Mouse (Mus musculus): ENCODE data around the gene S100pbp. TPM values are rescaled to one million over a fixed set of nuclear protein-coding genes. Genes with fewer than 3 reads are reported as not detected.
A peak's percentile ranks its signal among the peaks of the same experiment; 100 is the strongest.

S100pbp gene
- total RNA-seq (2021), result 24.5 and 30.0 TPM in 2 replicates
- long read RNA-seq, experiment 1, partial matches to known transcripts, result 0 of 2 reads
- long read RNA-seq, experiment 1, other reads (novel, unspliced or antisense), result 2 of 2 reads
- long read RNA-seq, experiment 2, partial matches to known transcripts, result 0 of 4 reads
- long read RNA-seq, experiment 2, other reads (novel, unspliced or antisense), result 4 of 4 reads

DNA sequence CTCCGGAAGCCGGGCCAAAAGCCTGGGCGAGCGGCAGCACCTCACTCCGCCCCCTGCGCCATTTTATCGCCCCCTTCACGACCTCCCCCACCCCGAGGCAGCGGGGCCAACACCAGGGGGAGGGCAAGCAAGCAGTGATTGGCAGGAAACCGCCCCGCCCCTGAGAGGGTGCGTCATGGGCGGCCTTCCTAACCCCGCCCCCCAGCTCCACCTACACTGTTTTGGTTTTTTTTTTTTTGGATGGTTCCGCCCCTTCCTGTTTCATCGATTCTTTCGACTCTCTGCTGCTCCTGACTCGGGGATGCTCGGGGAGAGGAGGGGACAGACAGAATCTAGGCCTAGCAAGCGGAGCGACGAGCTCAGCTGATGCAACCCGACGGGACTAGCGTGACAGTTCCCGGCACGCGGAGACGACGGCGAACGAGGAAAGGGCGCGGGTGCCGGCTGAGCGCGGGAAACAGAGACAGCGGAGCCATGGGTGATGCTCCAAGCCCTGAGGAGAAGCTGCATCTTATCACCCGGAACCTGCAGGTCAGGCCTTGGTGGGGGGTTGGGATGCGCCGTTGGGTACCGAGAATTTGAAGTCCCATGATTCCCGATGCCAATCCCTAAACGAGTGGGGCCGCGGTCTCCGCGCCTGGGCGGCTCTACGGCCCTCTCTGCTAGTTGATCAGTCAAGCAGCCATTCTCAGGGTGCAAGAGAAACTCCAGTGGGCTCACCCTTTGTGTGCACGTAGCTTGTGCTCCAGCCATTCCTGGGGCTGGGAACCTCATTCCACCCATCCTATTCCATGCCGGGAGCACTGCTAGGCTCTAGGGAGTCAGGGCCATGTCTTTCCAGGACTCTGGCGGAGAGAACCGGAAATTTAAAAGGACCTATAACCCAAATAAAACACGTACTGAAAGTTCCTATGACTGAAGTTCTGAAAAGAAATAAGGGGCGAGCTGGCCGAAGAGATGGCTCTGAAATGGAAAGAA is at the start of gene S100pbp, which contains the start of gene Yars:
Gene S100pbp (minus strand): TSS at position 186 of the 978 bp plus-strand sequence.
Gene Yars (plus strand): TSS at position 219 of the 978 bp plus-strand sequence.
- peak; percentile 99 for DNase-seq

DNA sequence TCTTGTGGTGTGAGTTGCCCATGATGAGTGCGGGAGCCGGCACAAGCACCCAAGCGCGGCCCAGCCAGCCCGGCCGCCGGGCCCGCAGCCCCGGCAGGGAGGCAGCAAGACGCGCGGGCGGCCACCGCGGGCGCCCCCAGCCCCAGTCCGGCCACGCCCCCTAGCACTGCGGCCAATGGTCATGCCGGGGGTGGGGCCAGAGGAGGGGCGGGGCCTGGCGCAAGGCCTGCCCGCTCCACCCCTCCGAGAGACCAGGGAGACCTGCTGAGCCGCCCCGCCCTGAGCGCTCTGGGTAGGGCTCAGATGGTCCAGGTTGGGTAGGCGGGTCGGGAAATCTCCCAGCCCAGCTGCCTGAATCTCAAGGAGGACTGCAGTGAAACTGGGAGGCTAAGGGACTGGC is 49.5 kb upstream of the S100pbp start:
- DNase-seq, result peak; percentile 86

DNA sequence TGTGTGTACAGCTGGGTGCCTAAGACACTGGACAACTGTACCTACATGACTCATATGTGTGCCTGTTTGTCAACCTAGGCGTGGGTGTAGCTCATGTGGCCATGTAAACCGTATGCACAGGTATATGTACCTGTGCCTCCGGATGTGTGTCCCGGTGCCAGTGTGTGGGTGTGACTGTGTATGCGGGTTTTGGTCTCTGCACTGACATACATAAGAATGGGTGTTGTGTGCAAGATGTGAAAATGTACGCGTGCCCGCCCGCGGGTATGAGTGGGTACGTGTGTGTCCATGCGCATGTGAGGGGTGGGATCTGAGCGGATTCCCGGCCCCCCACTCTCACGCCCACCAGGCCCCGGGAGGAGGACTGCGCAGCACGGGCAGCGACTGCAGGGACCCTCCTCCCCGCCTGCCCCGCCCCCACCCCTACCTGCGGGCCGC is 49.1 kb upstream of the S100pbp start:
- DNase-seq, result no peak

DNA sequence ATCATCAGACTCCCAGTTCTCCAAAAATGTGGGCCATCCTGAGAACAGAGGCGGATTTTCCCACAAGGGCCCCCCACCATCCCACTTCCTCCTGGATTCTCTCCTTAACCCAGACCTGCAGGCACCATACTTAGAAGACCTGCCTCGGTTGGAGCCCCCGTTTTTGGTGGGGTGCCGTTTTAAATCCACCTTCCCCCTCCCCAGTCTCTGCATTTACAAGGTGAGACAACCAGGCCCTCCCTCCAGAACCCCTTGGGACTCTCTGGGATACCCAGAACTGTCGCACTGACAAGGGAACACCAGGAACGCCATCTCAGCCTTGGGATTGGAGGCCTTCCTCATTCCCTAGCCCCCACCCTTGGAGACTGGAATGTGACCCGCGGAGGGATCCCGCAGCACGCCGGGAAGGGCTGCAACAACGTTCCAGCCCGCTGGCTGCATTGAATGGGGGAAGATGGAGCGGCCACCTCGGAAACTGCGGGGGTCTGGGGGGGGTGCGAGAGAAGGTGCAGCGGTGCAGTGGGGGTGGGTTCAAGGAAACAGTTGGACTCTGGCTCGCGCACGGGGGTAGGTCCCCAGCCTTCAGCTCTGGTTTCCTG is 48.4 kb upstream of the S100pbp start:
- peak; percentile 63 for DNase-seq

DNA sequence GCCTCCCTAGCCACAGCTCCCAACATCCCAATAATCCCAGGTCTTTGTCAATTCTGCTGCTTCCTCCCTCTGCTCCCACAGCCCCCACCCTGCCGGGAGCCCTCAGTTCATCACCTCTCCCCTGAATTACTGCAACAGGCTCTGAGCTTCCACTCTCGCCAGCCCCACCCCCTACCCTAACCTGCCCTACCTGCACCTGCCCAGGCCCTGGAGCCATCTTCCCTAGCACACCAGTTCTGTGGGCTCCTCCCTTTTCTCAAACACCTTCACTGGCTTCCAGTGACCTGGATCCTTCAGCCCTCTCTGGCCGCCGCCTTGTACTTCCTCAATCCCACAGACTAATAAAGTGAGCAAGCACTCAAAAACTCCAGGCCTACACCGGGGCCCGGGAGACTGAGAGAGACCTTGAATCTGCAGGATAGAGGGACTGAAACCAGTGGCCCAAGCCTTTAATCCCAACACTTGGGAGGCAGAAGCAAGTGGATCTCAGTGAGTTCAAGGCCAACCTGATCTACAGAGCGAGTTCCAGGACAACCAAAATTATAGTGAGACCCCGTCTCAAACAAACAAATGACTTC is 46.8 kb upstream of the S100pbp start:
- no peak for DNase-seq

DNA sequence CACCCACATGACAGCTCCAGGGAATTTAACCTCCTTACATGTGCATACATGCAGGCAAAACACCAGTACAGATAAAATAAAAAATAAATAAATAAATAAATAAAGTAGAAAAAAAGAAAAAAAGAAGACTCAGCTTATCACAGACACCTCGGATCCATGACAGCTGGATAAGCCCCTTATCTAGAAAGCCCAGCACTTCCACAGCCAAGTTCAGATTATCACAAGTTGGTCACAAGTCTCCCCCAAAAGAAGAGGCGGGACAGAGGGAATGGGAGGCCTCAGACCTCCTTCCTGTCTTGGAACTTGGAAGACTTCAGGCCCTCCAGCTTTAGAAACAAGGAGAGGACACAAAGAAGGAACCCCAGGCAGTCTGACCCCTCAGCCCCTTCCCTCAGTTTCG is 45.6 kb upstream of the S100pbp start:
- no peak for DNase-seq

DNA sequence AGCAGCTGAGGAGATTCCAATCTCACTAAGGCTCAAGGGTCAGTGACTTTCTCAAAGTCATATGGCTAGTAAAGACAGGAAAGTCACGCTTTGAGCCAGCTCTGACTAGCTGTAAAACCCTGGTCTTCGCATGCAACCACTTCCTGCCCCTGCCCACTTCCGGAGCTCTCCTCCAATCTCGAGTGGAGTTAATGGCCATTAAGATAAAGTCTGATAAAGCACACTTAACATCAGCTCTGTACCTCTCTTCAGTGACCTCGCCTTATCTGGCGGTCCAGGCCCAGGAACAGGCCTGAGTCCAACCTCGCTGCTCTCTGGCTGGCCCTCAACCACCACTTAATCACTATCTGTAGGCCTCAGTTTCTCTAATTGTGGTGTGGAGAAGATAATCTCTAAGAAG is 45.0 kb upstream of the S100pbp start:
- no peak for DNase-seq

DNA sequence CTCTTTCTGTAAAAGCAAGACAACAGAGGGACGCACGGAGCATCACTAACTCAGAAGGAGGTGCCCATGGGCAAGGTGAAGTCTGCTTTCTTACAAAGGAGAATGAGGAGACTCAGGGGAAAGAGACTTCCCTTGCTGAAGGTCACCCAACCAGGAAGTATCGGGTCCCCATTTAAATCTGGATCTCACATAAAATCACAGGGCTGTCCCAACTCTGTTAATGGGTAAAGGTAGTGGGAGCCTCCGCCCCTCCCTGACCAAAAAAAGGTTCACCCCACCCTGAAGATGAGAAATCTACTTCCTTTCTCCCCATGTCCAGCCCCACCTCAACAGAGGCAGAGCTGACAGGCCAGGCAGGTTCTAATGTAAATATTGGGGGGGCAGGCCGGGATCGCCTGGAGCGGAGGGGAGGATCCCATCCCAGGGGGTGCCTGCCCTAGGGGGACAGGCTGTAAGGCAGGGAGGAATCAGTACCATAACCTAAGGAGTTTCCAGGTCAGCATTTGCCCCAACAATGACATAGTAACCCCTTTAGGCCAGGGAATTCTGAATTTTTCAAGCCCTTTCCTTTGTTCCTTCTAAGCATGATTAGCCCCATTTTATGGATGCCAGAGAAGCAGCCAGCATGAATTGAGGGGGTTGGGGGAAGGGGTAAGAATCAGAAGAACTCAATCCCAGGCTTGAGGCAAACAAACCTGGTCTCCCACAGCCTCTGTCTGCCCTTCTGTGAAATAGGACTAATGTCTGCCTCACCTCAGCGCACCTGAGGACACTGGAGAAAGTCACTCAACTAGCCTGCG is 43.2 kb upstream of the S100pbp start:
- no peak for DNase-seq

DNA sequence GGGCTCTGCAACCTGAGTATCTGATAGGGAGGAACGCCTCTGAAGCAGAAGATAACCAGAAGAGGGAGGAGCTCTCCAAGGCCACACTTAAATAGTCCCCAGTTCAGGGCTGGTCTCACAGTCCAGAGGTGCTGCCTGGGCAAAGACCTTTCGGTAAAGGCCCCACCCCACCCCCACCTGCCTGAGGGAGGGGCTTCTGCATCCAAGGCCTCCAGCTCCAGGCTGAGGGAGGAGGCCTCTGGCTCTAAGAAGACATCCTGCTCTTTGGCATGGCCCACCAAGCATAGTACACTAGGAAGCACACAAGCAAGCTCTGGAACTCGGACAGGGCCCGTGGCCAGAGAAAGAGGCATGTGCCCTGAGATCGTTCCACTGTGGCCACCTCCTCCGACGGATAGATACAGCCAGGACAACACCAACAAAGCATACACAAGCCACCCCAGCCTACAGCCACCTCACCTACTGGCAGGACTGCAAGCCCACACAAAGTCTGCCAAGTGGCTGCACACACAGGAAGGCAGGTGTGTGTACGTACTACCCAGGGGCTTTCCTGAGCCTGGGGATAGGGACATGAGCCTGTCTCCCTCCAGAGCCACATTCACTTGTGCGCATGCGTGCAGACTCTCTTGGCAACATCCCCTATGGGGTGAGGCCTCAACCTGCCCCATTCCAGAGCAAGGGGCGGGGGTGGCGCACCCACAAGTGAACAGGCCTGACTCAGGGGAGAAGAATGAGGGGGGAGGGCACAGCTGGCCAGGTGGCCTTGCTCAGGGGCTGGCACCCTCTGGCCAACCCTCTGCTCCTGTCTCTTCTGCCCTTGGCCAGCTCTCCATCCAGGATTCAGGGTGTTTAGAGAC is 42.3 kb upstream of the S100pbp start:
- peak; percentile 64 for DNase-seq

DNA sequence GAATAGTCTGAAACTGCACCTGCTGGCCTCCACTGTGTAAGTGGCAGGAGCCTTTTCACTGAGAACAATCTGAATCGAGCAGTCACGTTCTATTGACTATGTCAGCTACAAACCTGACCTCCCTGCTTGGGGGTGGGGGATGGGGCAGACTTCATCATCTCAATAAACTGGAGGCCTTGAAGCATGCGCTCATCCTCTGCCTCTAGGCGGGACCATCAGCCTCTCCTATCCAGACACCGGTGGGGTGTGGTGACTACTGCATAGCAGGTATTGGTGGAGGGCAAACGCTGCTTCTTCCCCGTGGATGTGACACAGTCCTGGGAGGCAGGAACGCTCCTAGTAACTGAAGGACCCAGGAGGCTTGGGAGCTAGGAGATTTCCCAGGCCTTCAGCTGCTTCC is 41.4 kb upstream of the S100pbp start:
- no peak for DNase-seq

DNA sequence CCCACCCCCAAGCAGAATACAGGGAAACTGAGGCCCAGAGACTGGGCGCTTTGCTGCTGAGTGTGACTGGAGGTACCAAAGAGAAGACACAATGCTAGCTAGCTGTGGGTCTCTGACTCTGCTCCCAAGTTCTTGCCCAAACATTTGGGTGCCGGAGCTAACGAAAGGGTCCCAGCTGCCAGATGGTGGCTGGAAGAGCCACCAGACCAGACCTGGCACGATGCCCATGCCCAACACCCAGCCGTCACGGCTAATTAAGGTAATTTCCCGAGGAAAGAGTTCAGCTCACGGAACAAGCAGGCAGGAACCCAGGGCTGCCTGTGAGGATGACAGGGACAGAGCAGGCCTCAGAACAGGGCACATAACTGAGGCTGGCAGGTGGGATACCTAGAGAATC is 38.5 kb upstream of the S100pbp start:
- no peak for DNase-seq

DNA sequence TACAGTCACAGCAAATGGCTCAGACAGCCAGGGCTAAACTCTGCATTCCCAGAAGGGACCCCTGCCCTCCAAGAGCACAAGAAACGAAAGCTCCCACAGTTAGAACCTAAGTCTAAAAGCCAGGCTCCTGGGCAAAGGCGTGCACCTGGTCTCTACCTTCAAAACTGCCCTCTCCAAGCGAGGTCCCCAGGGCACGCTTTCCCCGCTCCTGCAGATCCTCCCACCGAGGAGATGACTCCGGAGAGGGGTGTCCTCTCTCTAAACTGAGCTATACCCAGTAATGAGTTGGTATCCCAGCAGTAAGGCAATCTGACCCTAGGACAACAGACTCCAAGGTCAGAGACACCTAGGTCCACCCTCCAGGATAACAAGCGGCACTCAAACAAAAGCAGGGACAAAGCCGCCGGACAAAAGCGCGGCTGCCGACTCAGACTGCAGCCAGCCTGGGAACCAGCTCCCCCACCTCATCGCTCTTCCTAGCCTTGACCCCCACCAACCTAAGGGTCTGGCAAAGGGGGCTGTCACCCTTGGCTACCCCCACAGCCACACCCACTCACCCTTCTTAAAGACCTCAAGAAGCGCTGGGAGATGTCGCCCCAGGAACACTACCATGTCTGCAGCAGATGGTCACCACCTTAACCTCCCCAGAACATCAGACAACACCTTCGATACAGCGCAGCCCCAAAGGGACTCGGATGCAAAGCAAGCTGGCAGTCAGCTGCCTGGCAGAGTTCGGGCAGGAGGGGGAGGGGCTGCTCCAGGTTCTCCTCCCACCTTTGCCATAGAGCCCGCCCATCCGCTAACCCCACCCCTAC is 37.9 kb upstream of the S100pbp start:
- no peak for DNase-seq

DNA sequence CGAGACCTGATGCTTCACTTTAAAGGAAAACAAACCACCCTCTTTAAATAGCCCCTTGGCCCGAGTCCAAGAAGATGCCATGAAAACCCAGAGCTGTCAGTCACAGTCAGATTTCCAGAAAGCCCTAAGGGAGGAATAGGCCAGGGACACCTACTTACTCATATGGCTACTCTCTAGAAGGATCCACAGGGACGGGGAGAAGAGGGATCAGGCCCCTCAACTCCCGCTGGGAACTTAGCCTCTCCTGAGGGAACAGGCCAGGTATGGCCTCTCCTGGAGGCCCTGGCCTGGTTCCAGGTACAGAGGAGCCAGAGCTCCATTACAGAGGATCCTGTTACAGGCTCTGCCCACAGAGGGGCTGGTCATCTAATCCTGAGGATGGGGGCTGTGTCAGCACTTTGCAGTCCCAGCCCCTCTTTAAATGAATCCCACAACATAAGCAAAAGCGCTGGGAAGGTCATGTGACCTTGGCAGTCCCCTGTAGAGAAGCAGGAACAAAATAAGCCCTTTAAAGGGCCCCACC is 37.0 kb upstream of the S100pbp start:
- DNase-seq, result no peak

DNA sequence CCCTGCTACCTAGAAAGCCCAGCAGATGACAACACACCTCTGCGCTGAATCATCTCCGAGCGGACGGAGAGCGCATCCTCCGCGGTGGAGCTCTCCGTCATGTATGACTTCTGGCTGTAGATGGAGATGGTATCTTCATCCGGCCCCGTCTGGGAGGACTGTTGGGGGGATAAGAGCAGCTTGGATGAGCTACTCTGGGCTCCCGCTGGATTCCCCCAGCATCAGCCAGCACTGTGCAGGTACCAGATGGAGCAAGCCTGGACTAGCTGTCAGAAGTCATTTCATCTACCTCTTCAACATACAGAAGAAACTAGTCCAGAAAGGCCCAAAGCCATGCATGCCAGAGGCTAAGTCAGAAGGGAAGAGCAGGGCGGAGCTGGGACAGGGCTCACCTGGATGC is 35.8 kb upstream of the S100pbp start:
- no peak for DNase-seq

DNA sequence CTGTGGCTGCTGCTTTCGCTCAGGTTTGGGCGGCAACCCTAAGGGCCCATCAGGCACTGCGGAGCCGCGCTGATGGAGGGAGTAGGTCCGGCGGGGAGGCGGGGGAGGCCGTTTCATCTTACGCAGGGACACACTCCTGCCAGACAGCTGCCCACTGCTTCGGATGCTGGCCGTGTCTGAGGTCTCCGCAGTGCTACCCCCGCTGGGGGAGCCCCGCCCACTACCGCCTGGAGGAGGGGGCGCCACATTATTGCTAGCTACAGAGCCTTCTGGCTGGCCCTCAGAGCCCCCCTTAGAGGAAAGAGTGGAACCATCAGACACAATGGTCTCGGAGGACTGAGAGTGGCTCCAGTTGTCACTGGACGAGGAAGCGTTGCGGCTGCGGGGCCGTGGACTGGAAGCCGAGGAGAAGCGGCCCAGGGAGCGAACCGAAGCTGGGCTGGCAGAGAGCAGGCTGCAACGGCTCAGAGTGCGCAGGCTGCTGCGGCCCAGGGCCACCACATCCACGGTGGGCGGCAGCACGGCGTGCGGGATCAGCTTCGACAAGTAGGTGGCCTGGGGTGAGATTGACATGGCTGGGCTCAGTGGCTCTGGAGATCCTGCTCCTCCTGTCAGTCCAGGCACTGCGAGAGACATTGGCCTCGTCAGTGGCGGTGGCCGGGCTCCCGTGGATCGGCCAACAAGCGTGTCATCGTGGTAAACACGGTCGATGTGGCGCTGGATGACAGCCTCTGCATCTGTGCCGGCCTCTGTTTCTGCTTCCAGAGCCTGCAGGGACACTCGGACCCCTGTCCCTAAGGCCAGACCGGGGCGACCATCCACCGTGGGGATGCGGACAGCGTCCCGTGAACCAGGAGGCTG is 34.1 kb upstream of the S100pbp start:
- DNase-seq, result no peak

DNA sequence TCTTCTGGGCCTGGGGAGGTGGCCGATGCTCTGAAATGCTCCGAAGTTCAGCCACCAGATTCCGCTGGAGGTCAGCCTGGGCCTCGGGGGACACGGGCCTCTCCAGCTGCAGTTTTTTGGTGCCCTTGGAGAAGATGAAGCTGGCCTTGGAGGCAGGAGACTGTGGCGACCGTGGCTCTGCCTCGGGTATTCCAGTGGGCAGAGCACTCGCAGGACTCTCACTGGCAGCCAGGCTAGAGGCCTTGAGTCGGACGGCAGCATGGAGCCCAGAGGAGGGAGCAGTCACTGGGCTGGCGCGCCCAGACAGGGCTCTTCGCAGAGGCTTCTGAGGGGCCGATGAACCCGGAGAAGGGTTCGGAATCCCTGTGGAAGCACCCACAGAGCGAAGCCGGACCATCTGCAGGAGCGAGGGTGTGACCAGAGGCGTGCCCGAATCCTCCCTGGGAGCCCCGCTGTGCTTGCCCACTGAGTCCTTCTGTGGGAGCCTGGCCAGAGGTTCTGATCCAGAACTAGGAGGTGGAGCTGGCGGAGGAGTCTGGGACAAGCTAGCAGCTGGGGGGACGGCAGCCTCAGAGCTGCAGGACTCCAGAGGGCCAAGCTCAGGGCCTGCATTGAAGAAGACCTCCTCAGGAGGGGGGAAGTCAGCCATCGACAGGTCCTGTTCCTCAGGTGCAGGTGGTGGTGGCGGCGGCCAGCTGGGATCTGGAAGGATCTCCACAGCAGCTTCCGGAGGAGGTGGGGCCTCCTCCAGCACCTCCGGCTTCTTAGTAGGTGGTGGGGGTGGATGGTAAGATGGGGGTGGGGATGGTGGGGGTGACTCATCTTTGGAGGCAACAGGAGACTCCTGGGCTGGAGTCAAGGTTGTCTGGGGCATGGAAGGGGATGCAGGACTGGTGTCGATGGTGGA is 32.7 kb upstream of the S100pbp start:
- DNase-seq, result peak; percentile 36
